Mouse (Mus musculus) left cerebral cortex, adult 9 months (tissue): ENCODE measurements at regions not wholly inside any gene's neighbourhood (a gene's known extent, or its start where the extent isn't known, plus 50 kb on each side); places are given as distances from the start of the nearest gene placed in this dataset.

Experiments used
- DNase-seq, 2 experiments: peaks; one replicate each; pipeline ENCODE4 v3.0.0; 2022; ENCODE audit warnings: low spot score in 2 of 2

GRCm38 (mm10) chr17:93874430-93874829 is 675.6 kb downstream of the Adcyap1 start:
- DNase-seq: no peak

DNA sequence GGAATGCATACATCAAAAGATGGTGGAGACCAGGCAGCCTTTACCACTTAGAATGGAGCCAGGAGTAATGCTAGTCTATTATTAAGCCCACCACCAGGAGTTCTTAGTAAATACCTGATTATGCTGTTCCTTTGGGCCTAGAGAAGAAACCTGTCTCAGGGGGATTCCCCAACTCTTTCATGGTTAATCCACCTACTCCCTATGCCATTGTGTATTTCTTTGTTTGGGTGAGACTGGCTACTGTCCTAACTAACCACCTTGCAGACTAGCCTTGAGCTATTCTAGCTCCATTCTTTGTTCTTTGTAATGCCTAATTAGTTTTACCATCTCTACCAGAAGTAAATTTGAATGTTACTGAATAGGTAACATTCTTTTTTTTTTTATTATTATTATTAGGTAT is 706.8 kb downstream of the Adcyap1 start:
- DNase-seq: no peak

DNA sequence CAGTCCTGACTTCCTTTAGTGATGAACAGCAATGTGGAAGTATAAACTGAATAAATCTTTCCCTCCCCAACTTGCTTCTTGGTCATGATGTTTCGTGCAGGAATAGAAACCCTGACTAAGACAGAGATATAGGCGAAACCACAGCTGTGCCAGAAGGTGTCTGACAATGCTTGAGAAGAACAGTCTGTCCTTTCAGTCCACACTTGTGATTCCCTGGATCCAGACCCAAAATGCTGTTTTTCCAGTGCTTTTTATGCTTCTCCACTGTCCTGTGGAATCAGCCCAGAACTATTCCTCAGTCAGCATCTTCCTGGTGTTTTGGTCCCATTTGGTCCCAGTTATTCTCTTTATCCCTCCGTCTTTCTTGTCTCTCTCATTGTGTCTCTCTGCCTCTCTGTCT is 723.6 kb downstream of the Adcyap1 start:
- peak in 1 of 2 experiments; percentile 1 for DNase-seq

DNA sequence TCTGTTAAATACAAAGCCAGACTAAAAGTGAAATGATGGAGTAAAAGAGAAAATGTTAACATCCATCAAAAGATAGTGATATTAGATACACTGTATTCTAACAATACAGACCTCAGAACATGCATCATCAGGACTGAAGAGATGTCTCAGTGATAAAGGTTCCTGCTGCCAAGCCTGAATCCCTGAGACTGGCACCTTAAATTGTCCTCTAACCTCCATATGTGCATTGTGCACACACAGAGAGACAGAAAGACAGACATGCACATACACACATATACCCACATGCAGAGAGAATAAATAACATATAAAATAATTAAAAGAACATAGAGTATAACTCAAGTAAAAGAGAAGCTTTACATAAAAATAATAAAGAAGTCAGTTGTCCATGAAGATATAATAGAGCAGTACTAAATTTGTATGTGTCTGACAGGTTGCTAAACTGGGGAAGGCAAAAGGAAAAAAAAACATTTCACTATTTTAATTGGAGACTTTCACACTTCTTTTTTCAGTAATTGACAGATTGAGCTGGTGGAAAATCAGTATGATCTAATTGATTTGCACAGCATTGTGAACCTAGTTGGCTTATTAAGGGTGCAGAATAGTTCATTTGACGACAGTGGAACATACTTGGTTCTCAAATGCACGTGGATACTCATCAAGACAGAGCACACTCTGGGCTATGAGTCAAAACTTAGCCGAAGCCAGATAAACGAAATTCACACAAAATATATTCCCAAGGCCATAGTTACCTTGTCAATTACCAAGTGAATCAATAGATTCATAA is 725.6 kb downstream of the Adcyap1 start:
- DNase-seq: no peak
